Mouse (Mus musculus) T-helper 1 cell (primary cell): ENCODE results near the gene Hist1h3g.
"Not testable (repeated sequence)": the region's sequence is repeated elsewhere in the genome, so short reads cannot be mapped to it uniquely, and the experiment has no call there.

Experiments used
- in situ Hi-C: fragments of 300-600 bp; cut with MboI, MseI; formaldehyde crosslinking; loops from one replicate; pipeline ENCODE4 v1.15.1; 2025; ENCODE audit warnings: high pct_unique_total_duplicates

The Hist1h3g gene

GRCm38 (mm10) chr13:23554393-23554792, 19.2 kb downstream of the Hist1h3g start:
- in situ Hi-C loops, result no loop called here

GRCm38 (mm10) chr13:23554925-23555838, 20.0 kb downstream of the Hist1h3g start:
- in situ Hi-C loops, result no loop called here

- in situ Hi-C loops, result no loop called here
Measured at GRCm38 (mm10) chr13:23555839-23556416, 20.7 kb downstream of the Hist1h3g start.

GRCm38 (mm10) chr13:23556906-23557305, 21.7 kb downstream of the Hist1h3g start:
- in situ Hi-C loops, result no loop called here

- in situ Hi-C loops, result not testable (repeated sequence)
Measured at GRCm38 (mm10) chr13:23560699-23561098, 25.5 kb downstream of the Hist1h3g start.

- in situ Hi-C loops, result not testable (repeated sequence)
Measured at GRCm38 (mm10) chr13:23561531-23561882, 26.3 kb downstream of the Hist1h3g start.

GRCm38 (mm10) chr13:23561883-23562659, 26.8 kb downstream of the Hist1h3g start, which contains the start of gene Hist1h3e:
Hist1h3e (minus strand) TSS chr13:23562369.
- in situ Hi-C loops, result not testable (repeated sequence)

GRCm38 (mm10) chr13:23562699-23563462, 27.7 kb downstream of the Hist1h3g start:
- in situ Hi-C loops, result no loop called here

- in situ Hi-C loops, result no loop called here
Measured at GRCm38 (mm10) chr13:23564482-23564881, 29.3 kb downstream of the Hist1h3g start.

GRCm38 (mm10) chr13:23570261-23571021, 35.2 kb downstream of the Hist1h3g start:
- in situ Hi-C loops, result loop anchor here (5.0 kb wide), 2 partner anchors 112 to 1848 kb away; partner anchors contain the start of genes Hist1h2ac, Hist1h2bc and Hist1h2bm

GRCm38 (mm10) chr13:23571022-23571503, 35.8 kb downstream of the Hist1h3g start, which contains the start of the genes Hist1h2ae and Hist1h2bg:
Hist1h2ae (minus strand) TSS chr13:23571220.
Hist1h2bg (plus strand) TSS chr13:23571396.
- in situ Hi-C loops, result loop anchor here (5.0 kb wide), 2 partner anchors 111 to 1849 kb away; partner anchors contain the start of genes Hist1h2ac, Hist1h2bc and Hist1h2bm

GRCm38 (mm10) chr13:23571504-23572217, 36.4 kb downstream of the Hist1h3g start:
- in situ Hi-C loops, result loop anchor here (5.0 kb wide), 2 partner anchors 111 to 1849 kb away; partner anchors contain the start of genes Hist1h2ac, Hist1h2bc and Hist1h2bm

GRCm38 (mm10) chr13:23572218-23573033, 37.2 kb downstream of the Hist1h3g start:
- in situ Hi-C loops, result loop anchor here (5.0 kb wide), 2 partner anchors 110 to 1850 kb away; partner anchors contain the start of genes Hist1h2ac, Hist1h2bc and Hist1h2bm

- in situ Hi-C loops, result loop anchor here (5.0 kb wide), 2 partner anchors 109 to 1851 kb away; partner anchors contain the start of genes Hist1h2ac, Hist1h2bc and Hist1h2bm
Measured at GRCm38 (mm10) chr13:23573034-23573897, 38.0 kb downstream of the Hist1h3g start.

GRCm38 (mm10) chr13:23573898-23574524, 38.8 kb downstream of the Hist1h3g start, which contains the start of the genes Hist1h2bf and Hist1h2ad:
Hist1h2bf (minus strand) TSS chr13:23574196.
Hist1h2ad (plus strand) TSS chr13:23574381.
- in situ Hi-C loops, result loop anchor here (5.0 kb wide), 2 partner anchors 108 to 1852 kb away; partner anchors contain the start of genes Hist1h2ac, Hist1h2bc and Hist1h2bm

- in situ Hi-C loops, result loop anchor here (5.0 kb wide), 2 partner anchors 108 to 1852 kb away; partner anchors contain the start of genes Hist1h2ac, Hist1h2bc and Hist1h2bm
Measured at GRCm38 (mm10) chr13:23574546-23575170, 39.4 kb downstream of the Hist1h3g start.
